Mouse (Mus musculus) c-Kit-positive CD71-negative TER-119-negative erythroid progenitor cells, embryonic 14.5 days (primary cell): ENCODE data around the gene Scn8a.

Experiments
- DNase-seq: peaks from one replicate; pipeline ENCODE4 v3.0.0-alpha.2; 2013; ENCODE audit warnings: low read depth

Gene Scn8a

DNA sequence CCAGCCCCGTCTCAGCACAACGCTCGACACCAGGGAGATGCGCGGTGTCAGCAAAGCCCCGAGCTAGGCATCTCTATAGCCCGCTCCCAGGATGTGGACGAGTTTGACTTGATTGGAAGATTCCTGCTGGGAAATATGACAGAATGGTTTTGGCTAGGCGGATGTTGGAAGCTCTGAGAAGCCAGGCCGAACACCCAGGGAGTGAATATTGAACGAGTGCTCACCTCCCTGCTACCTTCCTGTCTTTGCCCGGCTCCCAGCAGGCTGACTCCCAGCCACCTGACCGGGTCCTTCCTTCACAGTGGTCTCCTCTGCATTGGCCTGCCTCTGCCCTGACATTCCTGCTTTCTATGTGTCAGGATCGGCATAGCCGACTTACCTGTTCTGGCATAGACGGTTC, 85.1 kb downstream of the Scn8a start:
- DNase-seq: no peak

DNA sequence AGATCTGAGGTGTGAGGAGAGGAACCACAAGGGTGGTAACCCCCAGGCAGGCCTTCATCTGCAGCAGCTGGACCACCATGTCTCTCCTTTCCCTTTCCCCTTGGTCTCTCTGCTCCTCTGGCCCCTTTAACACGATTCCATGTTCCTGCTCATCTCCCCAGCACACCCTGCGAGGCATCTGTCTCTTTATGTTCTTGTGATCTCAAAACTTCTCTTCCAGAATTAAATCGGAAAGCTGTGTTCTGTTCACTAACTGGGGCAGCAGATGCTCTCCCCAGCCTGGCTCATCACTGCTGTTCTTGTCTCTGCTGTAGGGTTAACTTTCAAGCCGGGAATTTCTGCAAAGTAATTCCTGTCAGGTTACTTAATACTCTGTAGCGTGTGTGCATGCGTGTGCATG, 91.3 kb downstream of the Scn8a start:
- DNase-seq: no peak

DNA sequence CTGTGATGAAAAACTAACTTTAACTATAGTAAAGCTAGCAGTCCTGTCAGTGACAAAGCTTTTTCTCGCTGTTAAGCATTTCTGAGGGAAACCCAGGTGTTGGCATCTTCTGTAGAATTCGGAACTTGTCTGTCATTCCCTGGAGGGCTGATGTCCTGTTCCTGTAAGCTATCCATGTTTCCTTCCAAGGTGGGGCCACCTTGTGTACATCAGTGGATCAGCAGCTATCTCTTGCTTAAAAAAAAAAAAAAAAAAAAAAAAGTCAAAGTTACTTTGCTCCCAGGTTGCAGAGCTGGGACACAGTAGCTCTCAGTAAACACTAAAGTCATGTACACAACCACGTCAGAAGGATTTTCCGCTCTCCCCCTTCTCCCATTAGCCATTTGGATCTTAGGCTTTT, 91.9 kb downstream of the Scn8a start:
- no peak for DNase-seq

DNA sequence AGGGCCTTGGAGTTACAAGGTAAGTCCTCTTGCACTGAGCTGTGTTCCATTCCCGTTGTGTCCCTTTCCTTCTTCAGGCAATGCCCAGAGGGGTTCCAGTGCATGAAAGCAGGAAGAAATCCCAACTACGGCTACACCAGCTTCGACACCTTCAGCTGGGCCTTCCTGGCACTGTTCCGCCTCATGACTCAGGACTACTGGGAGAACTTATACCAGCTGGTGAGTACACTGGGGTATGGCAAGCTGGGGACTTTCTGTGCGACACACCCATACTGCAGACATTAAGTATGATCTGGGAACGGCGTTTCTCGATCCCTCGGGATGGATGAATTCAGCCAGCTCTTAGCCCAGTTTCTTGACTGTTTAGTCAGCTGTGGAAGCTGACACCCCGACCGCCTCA, 101.8 kb downstream of the Scn8a start:
- DNase-seq: no peak

DNA sequence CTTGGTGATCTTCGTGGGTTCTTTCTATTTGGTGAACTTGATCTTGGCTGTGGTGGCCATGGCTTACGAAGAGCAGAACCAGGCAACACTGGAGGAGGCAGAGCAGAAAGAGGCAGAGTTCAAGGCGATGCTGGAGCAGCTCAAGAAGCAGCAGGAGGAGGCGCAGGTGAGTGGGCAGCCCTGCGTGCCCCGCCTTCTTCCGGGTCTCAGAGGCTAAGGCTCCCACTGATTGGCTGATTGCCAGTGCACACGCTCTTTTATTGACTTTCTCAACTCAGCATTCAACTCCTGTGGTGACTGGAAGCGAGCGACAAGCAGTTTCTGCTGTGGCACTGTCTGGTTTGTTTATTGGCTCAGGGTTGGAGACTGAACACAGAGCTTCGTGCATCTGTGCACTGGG, 103.1 kb downstream of the Scn8a start:
- no peak for DNase-seq

DNA sequence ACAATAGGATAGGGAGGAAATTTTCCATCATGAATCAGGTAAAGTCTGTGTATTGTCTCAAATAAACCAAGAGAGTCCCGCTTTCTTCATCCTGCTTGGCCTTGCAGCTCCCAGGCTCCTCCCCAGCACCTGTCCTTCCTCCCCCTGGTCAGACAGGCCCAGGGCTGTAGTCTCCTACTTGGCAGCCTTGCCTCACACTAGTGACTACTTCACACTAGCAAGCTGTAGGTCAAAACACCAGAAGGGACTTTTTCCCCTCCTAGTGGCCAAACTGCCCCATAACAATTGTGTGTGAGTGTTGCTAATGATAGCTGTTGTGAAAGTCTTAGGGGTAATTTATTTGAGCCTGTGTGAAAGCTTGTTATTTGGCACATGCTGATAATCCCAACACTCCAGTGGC, 105.0 kb downstream of the Scn8a start:
- no peak for DNase-seq

DNA sequence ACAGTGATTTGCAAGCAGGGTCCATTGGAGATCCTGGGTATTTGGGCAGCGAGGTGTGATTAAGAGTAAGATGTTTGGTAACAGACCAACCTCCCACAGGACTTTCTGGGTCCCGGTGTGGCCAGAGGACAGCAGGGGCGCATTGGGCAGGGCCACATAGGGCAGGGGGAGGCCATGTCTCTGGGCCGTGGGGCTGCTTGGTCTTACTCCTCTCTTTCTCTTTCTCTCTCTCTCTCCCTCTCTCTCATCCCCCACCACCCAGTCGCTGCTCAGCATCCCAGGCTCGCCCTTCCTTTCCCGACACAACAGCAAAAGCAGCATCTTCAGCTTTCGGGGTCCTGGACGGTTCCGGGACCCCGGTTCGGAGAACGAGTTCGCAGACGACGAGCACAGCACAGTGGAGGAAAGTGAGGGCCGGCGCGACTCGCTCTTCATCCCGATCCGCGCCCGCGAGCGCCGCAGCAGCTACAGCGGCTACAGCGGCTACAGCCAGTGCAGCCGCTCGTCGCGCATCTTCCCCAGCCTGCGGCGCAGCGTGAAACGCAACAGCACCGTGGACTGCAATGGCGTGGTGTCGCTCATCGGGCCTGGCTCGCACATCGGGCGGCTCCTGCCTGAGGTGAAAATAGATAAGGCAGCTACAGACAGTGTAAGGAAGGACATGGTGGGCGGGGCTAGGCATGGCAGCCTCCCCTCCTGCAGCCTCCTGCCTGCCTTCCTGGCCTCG, 113.9 kb downstream of the Scn8a start:
- no peak for DNase-seq

DNA sequence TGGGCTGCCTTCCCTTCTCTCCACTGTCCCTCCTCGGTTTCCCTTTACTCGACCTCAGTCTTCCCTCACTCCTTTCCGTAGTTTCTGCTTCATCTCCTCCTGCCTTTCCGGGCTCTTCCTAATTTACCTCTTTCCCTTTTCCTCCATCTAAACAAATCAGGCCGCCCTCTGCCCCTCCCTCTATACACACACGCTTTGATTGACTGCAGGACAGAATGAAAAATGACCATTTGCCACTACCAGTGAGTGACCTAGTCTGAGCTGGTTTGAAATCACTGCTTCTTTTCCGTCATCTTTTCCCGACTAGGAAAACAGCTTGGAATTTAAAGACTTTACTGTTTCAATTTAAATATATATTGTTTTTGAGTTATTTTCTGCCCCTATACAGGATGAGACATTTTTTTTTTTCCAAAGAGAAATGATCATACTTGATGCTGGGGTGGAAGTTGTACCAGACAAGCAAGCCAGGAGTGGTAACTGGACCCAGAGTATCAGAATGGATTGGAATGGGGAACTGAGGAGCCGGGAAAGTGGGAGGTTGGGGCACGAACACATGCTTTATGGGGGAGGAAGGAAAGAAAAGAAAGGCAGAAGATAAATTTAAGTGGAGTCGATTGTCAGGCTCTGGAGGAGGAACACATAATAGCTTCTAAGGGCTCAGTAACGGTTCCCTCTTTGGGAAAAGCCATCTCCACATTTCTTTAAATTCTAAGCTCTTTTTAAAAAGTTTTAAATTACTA, 114.7 kb downstream of the Scn8a start:
- DNase-seq: no peak

DNA sequence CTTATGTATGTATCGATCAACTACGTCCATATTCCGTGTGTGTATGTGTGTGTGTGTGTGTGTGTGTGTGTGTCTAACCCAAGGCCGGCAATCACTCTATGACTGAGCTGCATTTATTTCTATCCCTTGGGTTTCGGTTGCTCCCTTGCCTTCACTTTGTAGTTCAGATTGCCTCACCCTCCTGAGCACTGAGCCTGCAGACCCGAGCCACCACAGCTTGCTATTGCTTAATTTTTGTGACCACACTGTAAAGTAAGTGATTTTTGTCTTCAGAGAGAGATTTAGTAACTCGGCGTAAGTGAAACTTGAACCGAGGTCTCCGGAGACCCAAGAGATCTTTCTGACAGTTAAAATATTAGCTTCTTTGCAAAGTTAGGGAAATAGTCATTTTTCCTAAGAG, 116.8 kb downstream of the Scn8a start:
- no peak for DNase-seq

DNA sequence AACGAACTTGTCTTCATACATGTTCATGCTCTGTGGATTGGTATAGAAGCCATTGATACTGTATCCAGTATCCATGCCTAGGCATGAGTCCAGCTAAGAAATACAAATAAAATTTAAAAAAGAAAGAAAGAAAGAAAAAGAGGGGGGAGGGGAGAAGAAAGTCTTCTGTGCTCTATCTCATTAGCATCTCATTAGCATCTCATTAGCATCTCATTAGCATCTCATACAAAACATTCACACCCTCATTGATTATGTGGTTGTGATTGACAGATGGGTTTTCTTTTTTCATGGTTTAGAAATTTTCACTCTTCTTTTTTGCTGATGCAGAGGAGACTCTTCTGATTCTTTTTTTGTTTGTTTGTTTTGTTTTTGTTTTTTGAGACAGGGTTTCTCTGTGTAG, 117.4 kb downstream of the Scn8a start:
- DNase-seq: no peak

DNA sequence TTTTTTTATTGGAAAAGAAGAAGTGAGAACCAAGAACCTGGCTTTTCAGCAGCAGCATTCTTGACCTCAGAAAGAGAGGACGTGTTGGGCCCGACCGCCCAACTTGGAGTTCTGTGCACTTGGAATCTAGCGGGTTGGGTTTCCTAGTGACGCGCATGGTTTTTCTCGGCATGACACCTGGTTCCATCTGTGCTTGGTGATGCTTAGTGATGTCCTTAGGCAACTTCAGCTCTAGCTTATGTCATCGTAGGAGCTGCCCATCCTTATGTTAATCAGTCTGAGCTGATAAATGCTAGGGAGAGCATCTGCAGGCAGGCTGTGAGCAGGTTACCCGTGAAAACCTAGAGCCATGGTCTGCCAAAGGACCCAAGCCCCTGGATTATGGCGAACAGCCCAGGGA, 120.6 kb downstream of the Scn8a start:
- no peak for DNase-seq

DNA sequence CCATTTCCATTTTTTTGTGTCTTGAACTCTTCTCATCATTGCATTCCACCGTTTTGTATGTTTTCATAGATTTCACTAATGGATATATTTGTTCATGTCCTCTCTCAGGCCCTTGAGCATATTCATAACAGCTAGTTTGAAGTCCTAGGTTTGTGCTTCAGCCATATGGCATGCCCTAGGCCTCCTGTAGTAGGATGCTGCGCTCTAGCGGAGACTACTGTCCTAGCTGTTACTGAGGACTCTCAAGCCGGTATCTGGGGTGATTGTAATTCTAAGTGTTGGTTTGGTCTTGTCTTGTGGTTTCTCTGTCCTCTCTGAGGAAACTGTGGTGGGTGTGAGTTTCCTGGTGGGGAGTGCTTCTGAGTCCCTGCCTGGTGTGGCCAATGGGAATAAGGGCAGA, 127.4 kb downstream of the Scn8a start:
- no peak for DNase-seq

DNA sequence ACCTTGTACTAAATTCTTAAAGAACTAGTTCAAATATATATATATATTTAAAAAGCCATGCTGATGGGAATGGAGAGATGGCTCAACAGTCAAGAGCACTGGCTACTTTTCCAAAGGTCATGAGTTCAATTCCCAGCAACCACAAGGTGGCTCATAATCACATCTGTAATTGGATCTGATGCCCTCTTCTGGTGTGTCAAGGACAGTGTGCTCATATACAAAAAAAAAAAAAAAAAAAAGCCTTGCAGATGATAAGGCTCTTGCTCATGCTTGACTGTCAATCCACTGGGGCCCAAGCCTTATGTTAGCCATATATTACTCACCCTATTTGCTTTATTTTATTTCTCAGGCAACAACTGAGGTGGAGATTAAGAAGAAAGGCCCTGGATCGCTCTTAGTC, 132.0 kb downstream of the Scn8a start:
- no peak for DNase-seq

DNA sequence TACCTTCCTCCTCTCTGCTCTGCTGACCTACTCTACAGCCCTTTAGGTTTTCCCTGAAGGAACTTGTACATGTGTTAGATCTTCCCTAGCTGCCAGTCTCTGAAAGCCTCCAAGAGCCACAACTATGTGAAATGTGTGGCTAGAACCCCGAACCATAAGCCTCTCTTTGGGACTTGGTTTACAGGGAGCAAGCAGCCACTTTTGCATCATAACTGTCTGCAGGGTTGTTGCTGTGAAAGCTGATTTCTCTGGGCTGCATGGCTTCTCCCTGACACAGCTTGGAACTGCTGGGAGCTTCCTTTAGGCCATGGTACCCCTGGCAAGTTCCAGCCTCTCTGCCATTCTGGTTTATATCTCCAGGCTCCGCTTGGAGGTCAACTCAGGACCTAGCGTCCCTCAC, 132.8 kb downstream of the Scn8a start:
- no peak for DNase-seq

DNA sequence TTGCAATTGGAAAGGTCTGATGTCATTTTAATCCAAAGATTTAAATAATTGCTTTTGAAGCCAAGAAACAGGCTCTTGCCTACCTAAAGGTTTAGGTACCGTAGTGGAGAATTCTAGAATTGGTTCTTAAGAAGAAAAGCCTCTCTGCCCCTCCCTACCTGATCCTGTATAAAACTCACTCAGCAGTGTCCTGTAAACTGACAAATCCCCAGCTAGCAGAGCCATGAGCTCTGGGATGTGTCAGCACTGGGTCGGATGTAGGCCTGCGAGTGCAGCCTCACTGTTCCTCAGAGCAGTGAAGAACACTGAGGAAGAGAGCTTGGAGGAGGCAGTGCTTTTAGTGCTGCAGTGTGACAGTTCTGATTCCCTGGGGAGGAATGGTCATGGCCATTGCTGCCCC, 134.9 kb downstream of the Scn8a start:
- DNase-seq: no peak

DNA sequence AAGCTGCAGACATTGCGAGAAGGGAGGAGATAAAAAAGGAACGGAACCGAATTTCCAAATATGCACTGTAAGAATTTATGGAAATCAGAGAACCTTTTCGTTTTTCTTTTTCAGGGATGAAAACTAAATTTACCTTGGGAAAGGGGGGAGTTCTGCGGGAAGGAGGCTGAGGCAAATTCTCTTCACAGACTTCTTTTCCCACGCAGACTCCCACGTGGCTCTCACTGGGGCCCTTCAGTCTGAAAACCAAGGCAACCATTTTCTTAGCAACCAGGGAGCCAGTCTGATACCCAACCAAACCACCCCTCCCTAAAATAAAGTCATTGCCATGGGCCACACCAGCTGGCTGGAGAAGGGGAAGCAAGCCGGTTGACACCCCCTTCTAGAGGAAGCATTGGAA, 136.1 kb downstream of the Scn8a start:
- no peak for DNase-seq

DNA sequence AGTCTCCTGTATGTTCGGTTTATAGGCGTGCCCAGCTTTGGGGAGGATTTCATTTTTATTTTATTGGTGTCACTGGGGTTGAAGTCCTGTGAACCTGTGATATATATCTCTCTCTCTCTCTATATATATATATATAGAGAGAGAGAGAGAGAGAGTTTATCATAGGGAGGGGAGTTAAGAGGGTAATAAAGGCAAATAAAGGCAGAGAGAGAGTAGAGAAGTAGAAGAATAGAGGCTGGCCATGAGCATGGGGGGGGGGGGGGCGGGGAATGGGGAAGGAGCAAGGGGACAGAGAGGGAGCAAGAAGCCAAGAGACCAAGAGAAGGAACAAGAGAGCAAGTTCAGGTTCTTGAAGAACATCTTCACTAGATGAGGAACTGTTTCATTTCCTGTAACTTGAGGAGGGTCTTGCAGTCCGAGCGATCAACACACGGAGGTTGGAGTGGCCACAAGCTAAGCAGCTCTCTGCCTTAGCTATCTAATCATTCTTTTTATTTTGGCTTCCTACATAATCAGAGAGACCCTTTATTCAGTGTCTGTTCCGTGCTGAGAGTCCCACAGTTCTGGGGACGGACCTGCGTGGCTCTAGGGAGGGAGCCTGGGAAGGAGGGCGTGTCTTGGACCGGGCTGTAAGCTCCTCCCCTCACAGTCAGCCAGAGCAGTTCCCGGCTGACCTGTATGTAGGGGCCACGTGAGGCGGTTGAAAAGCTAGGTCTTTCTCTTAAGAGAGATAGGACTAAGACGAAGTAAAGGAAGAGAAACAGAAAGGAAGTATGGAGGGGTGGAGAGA, 136.8 kb downstream of the Scn8a start:
- DNase-seq: no peak

DNA sequence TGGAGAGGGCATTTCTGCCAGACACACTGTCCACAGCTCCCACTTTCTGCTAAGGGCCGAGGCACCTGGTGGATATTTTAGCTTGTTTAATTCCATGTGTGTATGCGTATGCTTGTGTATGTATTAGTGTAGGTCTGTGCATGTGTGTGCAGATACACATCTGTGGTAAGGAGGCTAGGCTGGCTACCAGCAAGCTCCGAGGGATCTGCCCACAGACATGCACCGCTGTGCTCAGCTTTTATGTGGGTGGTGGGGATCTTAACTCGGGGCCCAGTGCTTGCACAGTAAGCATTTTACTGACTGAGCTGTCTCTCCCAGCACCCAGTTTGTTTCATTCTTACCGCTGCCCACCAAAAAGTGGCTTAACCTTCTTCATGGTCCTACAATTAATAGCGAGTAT, 137.6 kb downstream of the Scn8a start:
- DNase-seq: no peak

DNA sequence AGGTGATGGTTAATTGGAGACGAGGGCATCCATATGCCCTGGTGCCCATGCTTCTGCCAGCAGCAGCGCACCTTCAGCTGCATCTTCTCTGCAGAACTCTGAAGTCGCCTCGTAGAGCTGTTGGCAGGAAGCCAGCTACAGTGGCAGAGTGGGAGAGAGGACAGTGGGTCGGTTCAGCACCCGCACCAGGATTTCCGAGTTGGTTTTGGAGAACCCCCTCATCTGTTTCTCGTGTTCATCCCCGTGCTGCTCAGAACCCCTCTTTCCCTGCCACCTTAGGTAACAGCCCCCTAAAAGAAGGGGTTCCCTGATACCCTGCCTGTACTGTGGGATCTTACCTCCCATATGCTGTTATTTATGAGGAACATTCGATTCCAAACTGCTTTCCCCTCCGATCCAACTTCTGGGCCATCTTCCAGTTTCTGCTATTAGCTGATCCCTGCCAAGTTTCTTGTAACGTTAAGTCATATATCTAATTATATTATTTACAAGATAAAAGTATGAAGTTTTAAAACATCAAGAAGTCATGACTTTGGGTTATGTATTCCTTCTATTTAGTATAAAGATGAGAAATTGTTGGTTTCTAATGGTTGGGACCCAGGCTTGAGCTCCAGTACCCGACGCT, 138.8 kb downstream of the Scn8a start:
- no peak for DNase-seq

DNA sequence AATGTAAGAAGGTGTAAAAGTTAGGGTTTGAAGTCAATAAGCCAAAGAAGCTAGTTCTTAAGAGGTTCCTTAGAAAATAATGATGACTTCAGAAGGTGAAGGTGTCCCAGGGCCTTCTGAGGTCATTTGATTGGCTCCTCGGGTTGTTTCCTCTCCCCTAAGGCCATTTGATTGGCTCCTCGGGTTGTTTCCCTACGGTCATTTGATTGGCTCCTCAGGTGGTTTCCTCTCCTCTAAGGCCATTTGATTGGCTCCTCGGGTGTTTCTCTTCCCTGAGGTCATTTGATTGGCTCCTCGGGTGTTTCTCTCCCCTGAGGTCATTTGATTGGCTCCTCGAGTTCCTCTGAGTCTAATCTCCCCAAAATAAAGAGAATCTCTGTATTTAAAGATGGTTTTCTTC, 141.7 kb downstream of the Scn8a start:
- no peak for DNase-seq

DNA sequence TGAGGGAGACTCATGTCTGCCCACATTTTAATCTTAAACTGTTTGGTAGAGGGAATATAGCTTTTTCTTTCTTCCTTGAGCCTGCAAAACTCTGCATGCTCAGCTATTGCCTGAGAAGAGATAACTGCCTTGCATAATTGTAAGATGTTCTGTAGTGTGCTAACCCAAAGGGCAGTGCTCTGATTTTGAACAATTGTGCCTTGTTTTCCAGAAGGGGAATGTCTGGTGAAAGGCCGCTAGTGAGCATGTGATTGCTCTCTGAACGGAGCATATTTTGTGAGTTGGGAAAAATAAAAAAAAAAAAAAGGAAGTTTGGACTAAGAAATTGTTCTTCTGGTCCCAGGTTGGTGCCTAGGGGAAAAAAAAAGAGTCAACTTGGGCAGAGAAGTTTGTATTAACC, 159.3 kb downstream of the Scn8a start:
- DNase-seq: no peak

DNA sequence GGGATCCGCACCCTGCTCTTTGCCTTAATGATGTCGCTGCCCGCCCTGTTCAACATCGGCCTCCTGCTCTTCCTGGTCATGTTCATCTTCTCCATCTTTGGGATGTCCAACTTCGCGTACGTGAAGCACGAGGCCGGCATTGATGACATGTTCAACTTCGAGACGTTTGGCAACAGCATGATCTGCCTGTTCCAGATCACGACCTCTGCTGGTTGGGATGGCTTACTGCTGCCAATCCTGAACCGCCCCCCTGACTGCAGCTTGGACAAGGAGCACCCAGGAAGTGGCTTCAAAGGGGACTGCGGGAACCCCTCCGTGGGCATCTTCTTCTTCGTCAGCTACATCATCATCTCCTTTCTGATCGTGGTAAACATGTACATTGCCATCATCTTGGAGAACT, 170.0 kb downstream of the Scn8a start:
- DNase-seq: no peak

DNA sequence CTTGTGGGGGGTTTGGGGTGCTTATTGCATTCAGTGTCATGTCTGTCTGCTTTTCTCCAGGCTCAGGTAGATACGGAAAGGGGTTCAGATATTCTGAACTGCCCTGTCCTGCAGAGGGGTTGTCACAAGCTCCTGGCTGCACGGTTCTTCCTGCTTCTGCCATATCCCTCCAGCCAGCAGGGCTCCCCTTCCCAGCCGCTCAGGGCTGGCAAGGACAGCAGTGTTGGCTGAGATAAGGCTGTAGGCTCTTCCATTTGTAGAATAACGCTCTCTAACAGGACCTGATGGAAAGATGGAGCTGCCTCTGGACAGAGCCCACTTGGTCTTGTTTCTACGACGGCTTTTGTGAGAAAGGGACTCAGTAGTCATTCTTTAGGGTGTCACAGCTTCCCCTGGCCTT, 172.3 kb downstream of the Scn8a start:
- DNase-seq: no peak
